Mouse (Mus musculus): ENCODE measurements around the gene Iqsec1.

- no peak for TF ChIP-seq CTCF (conservative IDR thresholded peaks at IDR 0.05 in 1 of 2, IDR thresholded peaks at IDR 0.05 in 1 of 2; ENCODE audit: low read depth in 2 of 2, low read length in 2 of 2)
- TF ChIP-seq JUND (conservative IDR thresholded peaks at IDR 0.05; ENCODE audit: low read depth, low read length), result no peak
- TF ChIP-seq PAX5 (IDR thresholded peaks at IDR 0.05; ENCODE audit: low read length), result no peak
- TF ChIP-seq EP300 (IDR thresholded peaks at IDR 0.05; ENCODE audit: low read length), result no peak
Observed at GRCm38 (mm10) chr6:90802604-90803003, 185.9 kb downstream of the Iqsec1 start.
